Mouse (Mus musculus) cerebellum, postnatal 36 days (tissue): ENCODE data around the gene Scyl3.

Source experiments
- DNase-seq, 2 experiments: peaks; one replicate each; pipeline ENCODE4 v3.0.0; 2021 to 2022; ENCODE audit warnings: mixed read lengths in 2 of 2

The Scyl3 gene

GRCm38 (mm10) chr1:163964008-163964689, 35.2 kb downstream of the Scyl3 start:
- DNase-seq: no peak

DNA sequence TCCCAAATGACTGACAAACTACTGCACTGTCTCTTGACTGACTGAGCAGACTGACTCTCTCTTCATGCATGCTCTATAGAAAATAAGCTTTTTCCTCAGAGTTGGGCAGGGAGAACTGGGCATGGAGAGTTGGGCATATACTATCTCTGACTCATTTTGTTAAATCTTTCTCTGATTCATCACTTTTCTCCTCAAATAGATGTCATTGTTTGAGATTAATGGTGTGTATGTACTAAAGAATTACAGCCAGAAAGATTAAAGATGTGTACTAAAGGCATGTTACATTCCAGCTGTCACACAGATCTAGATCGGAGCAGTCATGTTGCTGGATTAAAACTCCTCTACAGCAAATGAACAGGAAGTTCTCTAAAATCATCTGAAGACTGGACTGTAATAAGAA, 45.6 kb downstream of the Scyl3 start:
- no peak for DNase-seq

- no peak for DNase-seq
Measured at GRCm38 (mm10) chr1:163975088-163975487, 46.2 kb downstream of the Scyl3 start.

DNA sequence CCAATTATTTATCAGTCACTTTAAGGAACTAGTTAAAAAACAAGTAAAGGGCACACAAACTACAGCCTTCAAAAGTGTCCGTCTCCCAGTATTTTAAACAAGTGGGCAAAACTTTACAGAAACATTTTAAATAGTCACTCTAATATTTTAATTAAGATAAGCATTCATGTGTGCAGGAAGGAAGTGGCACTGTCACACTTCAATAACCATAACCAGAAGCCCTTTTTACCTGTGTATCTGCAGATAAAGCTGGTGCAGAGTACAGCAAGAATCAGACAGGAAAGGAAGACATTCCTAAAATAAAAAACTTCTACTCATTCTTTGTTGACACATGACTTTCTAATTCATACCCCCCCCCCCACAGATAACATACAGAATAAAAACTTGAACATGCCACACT, 47.6 kb downstream of the Scyl3 start:
- DNase-seq: no peak

- no peak for DNase-seq
Measured at GRCm38 (mm10) chr1:163992371-163992770, 63.5 kb downstream of the Scyl3 start.

- DNase-seq: no peak
Measured at GRCm38 (mm10) chr1:163994173-163994720, 65.3 kb downstream of the Scyl3 start.

- DNase-seq: peak; percentile 86 to 87
Measured at GRCm38 (mm10) chr1:163994721-163995608, 66.1 kb downstream of the Scyl3 start, which contains the start of the genes BC055324 and Mettl18. TSS of gene BC055324 (minus strand) at chr1:163994796. TSS of gene Mettl18 (plus strand) at chr1:163994889.

GRCm38 (mm10) chr1:163995609-163995913, 66.7 kb downstream of the Scyl3 start:
- no peak for DNase-seq

GRCm38 (mm10) chr1:164001831-164002452, 73.0 kb downstream of the Scyl3 start:
- no peak for DNase-seq

DNA sequence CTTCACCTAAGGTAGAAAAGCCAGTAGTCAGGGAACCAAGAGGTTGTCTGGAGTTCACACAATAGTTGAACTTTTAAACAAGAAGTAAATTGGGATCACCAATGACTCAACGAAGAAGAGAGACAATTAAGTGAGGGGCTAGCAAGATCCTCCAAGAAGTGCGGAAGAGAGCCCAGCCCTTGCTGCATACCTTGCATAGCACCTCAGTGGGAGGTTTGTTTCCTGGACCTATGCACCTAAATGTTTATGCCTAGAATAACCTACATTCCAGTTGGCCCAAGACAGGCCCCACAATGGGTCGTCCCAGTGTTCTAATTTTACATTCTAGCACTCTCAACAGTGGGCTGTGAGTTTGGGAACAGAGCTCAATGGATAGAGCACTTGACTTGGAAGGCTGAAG, 75.4 kb downstream of the Scyl3 start:
- no peak for DNase-seq
